Mouse (Mus musculus) limb, embryonic 14.5 days (tissue): ENCODE data around the gene Tanc1. TPM values are rescaled to one million over a fixed set of nuclear protein-coding genes. Genes with fewer than 3 reads are reported as not detected.

Experiments used
- ATAC-seq: fragments of 200-750 bp; cut with Nextera tagmentation; 2 replicates; pipeline ENCODE4 v1.8.0; 2017; ENCODE audit warnings: low read depth, moderate number of reproducible peaks, moderate TSS enrichment; ENCODE audit not compliant: low FRiP score
- DNase-seq: peaks from one replicate; pipeline ENCODE4 v3.0.0-alpha.2; 2015; ENCODE audit warnings: low spot score
- H3K27ac ChIP-seq: fragments of 300-500 bp; sonication (generic); replicated peaks from 2 replicates; pipeline ENCODE4 v1.5.1; 2014; ENCODE audit warnings: low read depth, mild to moderate bottlenecking, low read length, moderate library complexity, mixed read lengths
- H3K27me3 ChIP-seq: fragments of 300-500 bp; sonication (generic); 2 replicates; pipeline ENCODE4 v1.6.1; 2014; ENCODE audit warnings: low read length, mixed read lengths; ENCODE audit not compliant: control insufficient read depth, insufficient read depth
- H3K36me3 ChIP-seq: fragments of 300-500 bp; sonication (generic); 2 replicates; pipeline ENCODE4 v1.6.1; 2014; ENCODE audit warnings: mild to moderate bottlenecking, low read length, moderate library complexity, mixed read lengths; ENCODE audit not compliant: control insufficient read depth, insufficient read depth
- H3K4me1 ChIP-seq: fragments of 300-500 bp; sonication (generic); 2 replicates; pipeline ENCODE4 v1.6.1; 2014; ENCODE audit warnings: antibody characterized with exemption, low read length, mixed read lengths; ENCODE audit not compliant: control insufficient read depth, insufficient read depth
- H3K4me2 ChIP-seq: fragments of 300-500 bp; sonication (generic); replicated peaks from 2 replicates; pipeline ENCODE4 v1.6.1; 2014; ENCODE audit warnings: low read depth, mild to moderate bottlenecking, low read length, moderate library complexity; ENCODE audit not compliant: severe bottlenecking
- H3K4me3 ChIP-seq: fragments of 300-500 bp; sonication (generic); replicated peaks from 2 replicates; pipeline ENCODE4 v1.5.1; 2014; ENCODE audit warnings: low read length
- H3K9ac ChIP-seq: fragments of 300-500 bp; sonication (generic); 2 replicates; pipeline ENCODE4 v1.6.1; 2014; ENCODE audit warnings: mild to moderate bottlenecking, low read depth, low read length, moderate library complexity; ENCODE audit not compliant: severe bottlenecking
- H3K9me3 ChIP-seq: fragments of 300-500 bp; sonication (generic); 2 replicates; pipeline ENCODE4 v1.6.1; 2016; ENCODE audit warnings: low read length; ENCODE audit not compliant: control insufficient read depth
- POLR2A ChIP-seq: fragments of 200-500 bp; IDR thresholded peaks from 2 replicates; pipeline ENCODE4 v1.8.0; 2012; ENCODE audit warnings: inconsistent platforms, mild to moderate bottlenecking, moderate library complexity, borderline replicate concordance; ENCODE audit not compliant: insufficient read depth, insufficient read length; ENCODE audit errors: extremely low read depth
- WGBS: fragments of 180-500 bp; shearing (Covaris S2); extraction: QIAGEN DNeasy Blood & Tissue Kit; methylation state at CpG from one replicate; pipeline ENCODE4 v1.1.7; 2014; 5-methylcytosine and 5-hydroxymethylcytosine counted together
- polyA plus RNA-seq, 2 experiments: library from polyadenylated mRNA; depleted of rRNA in 1 of 2; stranded (reverse) in 1 of 2; unstranded in 1 of 2; fragments of >200 nt; fragmentation: Nextera tagmentation in 1 of 2; extraction: Ambion mirVana in 1 of 2; gene quantifications; 2 replicates each; pipeline versions ENCODE4 v1.2.1 to v1.2.3; 2012 to 2014

Gene Tanc1
- polyA plus RNA-seq, 2 experiments = 24.1 to 35.3 TPM

GRCm38 (mm10) chr2:59600980-59601379, 10.9 kb upstream of the Tanc1 start:
- H3K27ac ChIP-seq = no peak overlapping the region
- 47% methylated on average over 2 of the region's 2 CpGs for WGBS
- H3K36me3 ChIP-seq = no peaks in the 10 kb centered on the region
- peak overlapping the region; percentile 44; the same call in 1 of the 2 replicates for H3K4me2 ChIP-seq
- no peaks in the 10 kb centered on the region for H3K27me3 ChIP-seq
- H3K9ac ChIP-seq = no peak overlapping the region
- no peak for DNase-seq
- no peaks in the 10 kb centered on the region for H3K9me3 ChIP-seq
- peaks cover 26% of the 10 kb centered on the region for H3K4me1 ChIP-seq
- H3K4me3 ChIP-seq = no peak overlapping the region
- TF ChIP-seq POLR2A = no peak
- no peak for ATAC-seq

GRCm38 (mm10) chr2:59601452-59601851, 10.4 kb upstream of the Tanc1 start:
- no peak overlapping the region for H3K9ac ChIP-seq
- peaks cover 26% of the 10 kb centered on the region for H3K4me1 ChIP-seq
- ATAC-seq (no peak), DNase-seq (no peak)
- no peak overlapping the region for H3K4me3 ChIP-seq
- H3K36me3 ChIP-seq = no peaks in the 10 kb centered on the region
- no peaks in the 10 kb centered on the region for H3K9me3 ChIP-seq
- no peak overlapping the region for H3K4me2 ChIP-seq
- H3K27ac ChIP-seq = no peak overlapping the region
- WGBS = 71% methylated on average over 8 of the region's 8 CpGs
- no peak for TF ChIP-seq POLR2A
- H3K27me3 ChIP-seq = no peaks in the 10 kb centered on the region

GRCm38 (mm10) chr2:59608958-59609357, 2.9 kb upstream of the Tanc1 start:
- no peaks in the 10 kb centered on the region for H3K36me3 ChIP-seq
- WGBS = 10% methylated on average over 5 of the region's 5 CpGs
- H3K27me3 ChIP-seq = no peaks in the 10 kb centered on the region
- H3K4me3 ChIP-seq = no peak overlapping the region
- no peaks in the 10 kb centered on the region for H3K9me3 ChIP-seq
- TF ChIP-seq POLR2A = no peak
- DNase-seq (peak; percentile 57), ATAC-seq (peak; percentile 44)
- peaks cover 38% of the 10 kb centered on the region for H3K4me1 ChIP-seq
- H3K27ac ChIP-seq = no peak overlapping the region
- H3K4me2 ChIP-seq = 0 out of 2 replicates have a peak overlapping the region, but pooled peaks have one; percentile 2
- no peak overlapping the region for H3K9ac ChIP-seq

GRCm38 (mm10) chr2:59611216-59611810, 529 bp upstream of the Tanc1 start:
- WGBS = under 1% methylated on average over 13 of the region's 14 CpGs
- ATAC-seq = no peak
- H3K4me1 ChIP-seq = peaks cover 52% of the 10 kb centered on the region

GRCm38 (mm10) chr2:59612733-59613473, 1.1 kb downstream of the Tanc1 start:
- H3K9ac ChIP-seq = peak overlapping the region; percentile 88
- peak overlapping the region; percentile 89 for H3K4me2 ChIP-seq
- 0% methylated on average over 33 of the region's 33 CpGs for WGBS
- no peak for TF ChIP-seq POLR2A
- no peak for DNase-seq
- peak overlapping the region; percentile 88 for H3K27ac ChIP-seq
- H3K9me3 ChIP-seq = no peaks in the 10 kb centered on the region
- no peaks in the 10 kb centered on the region for H3K36me3 ChIP-seq
- peaks cover 64% of the 10 kb centered on the region for H3K4me1 ChIP-seq
- H3K27me3 ChIP-seq = no peaks in the 10 kb centered on the region
- H3K4me3 ChIP-seq = peak overlapping the region; percentile 94
- ATAC-seq = no peak

More at GRCm38 (mm10) chr2:59611216-59611810, 529 bp upstream of the Tanc1 start:
- Histone ChIP-seq H3K36me3 (no peaks in the 10 kb centered on the region), H3K27me3 (no peaks in the 10 kb centered on the region), H3K4me3 (peak overlapping the region; percentile 94), H3K9me3 (no peaks in the 10 kb centered on the region), H3K4me2 (peak overlapping the region; percentile 89), H3K27ac (peak overlapping the region; percentile 88), H3K9ac (peak overlapping the region; percentile 88)
- TF ChIP-seq POLR2A = no peak
- peak; percentile 57 for DNase-seq
